Mouse (Mus musculus): ENCODE measurements around the gene Zdhhc6. TPM values are rescaled to one million over a fixed set of nuclear protein-coding genes. Genes with fewer than 3 reads are reported as not detected.

Gene Zdhhc6
- polyA plus RNA-seq, 1 experiment from 2014 or later = 66.6 TPM

- H3K9ac ChIP-seq = no peak overlapping the region
- H3K4me3 ChIP-seq = no peak overlapping the region
- H3K9me3 ChIP-seq = no peaks in the 10 kb centered on the region
- no peak overlapping the region for H3K4me2 ChIP-seq
- no peaks in the 10 kb centered on the region for H3K27me3 ChIP-seq
- 74% methylated on average over 8 of the region's 8 CpGs for whole genome bisulfite sequencing
- H3K27ac ChIP-seq (replicated peaks) = no peak overlapping the region
- no peak for ATAC-seq (ENCODE audit: low read depth)
- no peaks in the 10 kb centered on the region for H3K4me1 ChIP-seq (replicated peaks)
- H3K36me3 ChIP-seq = no peaks in the 10 kb centered on the region
Measured at GRCm38 (mm10) chr19:55232136-55232535, 83.7 kb downstream of the Zdhhc6 start.

- Histone ChIP-seq H3K27ac (replicated peaks) (no peak overlapping the region), H3K9ac (no peak overlapping the region), H3K27me3 (no peaks in the 10 kb centered on the region), H3K9me3 (no peaks in the 10 kb centered on the region), H3K4me3 (no peak overlapping the region), H3K4me2 (no peak overlapping the region), H3K4me1 (replicated peaks) (no peaks in the 10 kb centered on the region), H3K36me3 (no peaks in the 10 kb centered on the region)
- ATAC-seq (ENCODE audit: low read depth) = no peak
- WGBS = 85% methylated on average over 10 of the region's 10 CpGs
Measured at GRCm38 (mm10) chr19:55231081-55231480, 84.8 kb downstream of the Zdhhc6 start.

DNA sequence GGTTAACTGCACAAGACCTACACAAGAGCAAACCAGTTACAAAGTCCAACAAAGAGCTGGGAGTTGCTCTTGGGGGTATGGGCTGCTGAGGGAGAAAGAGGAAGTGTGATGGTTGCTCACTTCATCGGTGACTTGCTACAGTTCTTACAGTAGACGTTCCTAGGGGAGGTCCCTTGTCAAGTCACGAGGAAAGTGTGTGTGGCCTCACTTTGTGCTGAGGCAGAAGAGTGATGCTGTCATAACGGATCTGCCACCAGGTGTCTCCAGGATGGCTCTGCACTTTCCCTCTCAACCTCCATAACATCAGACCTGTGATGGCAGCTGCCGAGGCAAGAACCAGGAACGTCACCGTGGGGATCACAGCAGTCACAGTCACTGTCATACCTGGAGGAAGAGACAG is 88.7 kb downstream of the Zdhhc6 start:
- Histone ChIP-seq H3K27me3 (no peaks in the 10 kb centered on the region), H3K4me3 (no peak overlapping the region), H3K4me2 (no peak overlapping the region), H3K4me1 (replicated peaks) (no peaks in the 10 kb centered on the region), H3K27ac (replicated peaks) (no peak overlapping the region), H3K9me3 (no peaks in the 10 kb centered on the region), H3K9ac (no peak overlapping the region), H3K36me3 (no peaks in the 10 kb centered on the region)
- WGBS = 82% methylated on average over 7 of the region's 7 CpGs
- ATAC-seq (ENCODE audit: low read depth) = no peak

- WGBS = 63% methylated on average over 5 of the region's 5 CpGs
- Histone ChIP-seq H3K36me3 (no peaks in the 10 kb centered on the region), H3K9me3 (no peaks in the 10 kb centered on the region), H3K27ac (replicated peaks) (no peak overlapping the region), H3K9ac (no peak overlapping the region), H3K4me3 (no peak overlapping the region), H3K4me1 (replicated peaks) (no peaks in the 10 kb centered on the region), H3K27me3 (no peaks in the 10 kb centered on the region), H3K4me2 (no peak overlapping the region)
- no peak for ATAC-seq (ENCODE audit: low read depth)
Measured at GRCm38 (mm10) chr19:55226621-55227020, 89.2 kb downstream of the Zdhhc6 start.

- no peaks in the 10 kb centered on the region for H3K9me3 ChIP-seq
- peaks cover 13% of the 10 kb centered on the region for H3K4me1 ChIP-seq (replicated peaks)
- no peak overlapping the region for H3K4me2 ChIP-seq
- H3K36me3 ChIP-seq = no peaks in the 10 kb centered on the region
- no peak overlapping the region for H3K4me3 ChIP-seq
- no peak overlapping the region for H3K9ac ChIP-seq
- 92% methylated on average over 9 of the region's 9 CpGs for WGBS
- peaks cover 4% of the 10 kb centered on the region; the same call in 1 of the 2 replicates for H3K27me3 ChIP-seq
- ATAC-seq (ENCODE audit: low read depth) = no peak
- H3K27ac ChIP-seq (replicated peaks) = no peak overlapping the region
Measured at GRCm38 (mm10) chr19:55222268-55222667, 93.6 kb downstream of the Zdhhc6 start.

Other genes with a start within 250 kb of the Zdhhc6 start
- 19.0 and 19.6 TPM in 2 replicates for gene Gpam, start 188.8 kb downstream of the Zdhhc6 start, polyA plus RNA-seq (2015; fragmentation: Nextera tagmentation; extraction: Ambion mirVana)
- gene Tectb, start 135.3 kb downstream of the Zdhhc6 start, polyA plus RNA-seq (2015; fragmentation: Nextera tagmentation; extraction: Ambion mirVana) = 0.27 and 0.29 TPM in 2 replicates
- not detected in 2 replicates for gene Gucy2g, start 74.8 kb downstream of the Zdhhc6 start, polyA plus RNA-seq (2015; fragmentation: Nextera tagmentation; extraction: Ambion mirVana)
- gene Acsl5, start 64.1 kb downstream of the Zdhhc6 start, polyA plus RNA-seq (2015; fragmentation: Nextera tagmentation; extraction: Ambion mirVana) = 17.1 and 24.2 TPM in 2 replicates
- 28.8 and 31.2 TPM in 2 replicates for gene Vti1a, start 263 bp upstream of the Zdhhc6 start, polyA plus RNA-seq (2015; fragmentation: Nextera tagmentation; extraction: Ambion mirVana)